Mouse (Mus musculus): ENCODE data around the gene Gng7.
"Not testable (repeated sequence)": the region's sequence is repeated elsewhere in the genome, so short reads cannot be mapped to it uniquely, and the experiment has no call there.

The Gng7 gene

GRCm38 (mm10) chr10:80993276-80993675 lies 21.5 kb downstream of the Gng7 start:
- no peak for DNase-seq

DNA sequence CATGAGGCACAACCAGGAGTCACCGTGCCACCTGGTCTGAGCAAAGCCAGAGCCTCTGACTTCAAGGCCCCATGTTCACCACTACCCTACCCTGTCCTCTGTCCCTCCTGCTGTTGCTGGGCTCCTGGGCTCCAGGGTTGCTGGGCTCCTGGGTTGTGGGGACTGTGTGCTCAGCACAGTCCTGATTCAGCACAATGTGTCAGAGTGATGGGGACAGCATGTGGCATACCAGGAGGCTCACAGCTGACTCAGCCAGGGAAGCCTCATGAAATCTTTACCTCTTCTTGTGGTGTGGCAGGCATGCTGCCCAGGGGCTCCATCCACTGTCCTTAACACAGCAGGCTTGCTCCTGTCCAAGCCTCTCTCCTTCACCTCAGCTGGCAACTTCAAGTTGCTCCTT lies 22.8 kb downstream of the Gng7 start:
- no peak for DNase-seq

- no peak for DNase-seq
Measured at GRCm38 (mm10) chr10:80991007-80991406, 23.7 kb downstream of the Gng7 start.

DNA sequence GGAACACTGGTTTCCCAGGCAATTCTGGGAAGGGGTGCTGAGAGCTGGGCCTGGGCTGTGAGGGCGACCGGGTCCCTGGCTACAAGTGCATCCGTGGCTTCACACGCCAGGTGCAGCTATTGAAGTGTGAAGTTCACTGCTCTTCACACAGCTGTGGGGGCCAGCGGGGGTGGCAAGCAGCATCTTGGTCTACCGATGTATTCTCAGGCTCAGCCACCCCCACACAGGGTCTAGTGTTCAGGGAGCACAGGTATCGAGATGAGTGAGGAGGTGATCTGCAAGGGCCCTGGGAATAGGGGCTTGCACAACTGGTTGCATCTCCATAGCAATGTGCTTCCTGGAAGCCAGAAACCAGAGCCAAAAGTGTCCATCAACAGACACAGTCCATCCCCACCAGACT lies 24.3 kb downstream of the Gng7 start:
- DNase-seq, result no peak

DNA sequence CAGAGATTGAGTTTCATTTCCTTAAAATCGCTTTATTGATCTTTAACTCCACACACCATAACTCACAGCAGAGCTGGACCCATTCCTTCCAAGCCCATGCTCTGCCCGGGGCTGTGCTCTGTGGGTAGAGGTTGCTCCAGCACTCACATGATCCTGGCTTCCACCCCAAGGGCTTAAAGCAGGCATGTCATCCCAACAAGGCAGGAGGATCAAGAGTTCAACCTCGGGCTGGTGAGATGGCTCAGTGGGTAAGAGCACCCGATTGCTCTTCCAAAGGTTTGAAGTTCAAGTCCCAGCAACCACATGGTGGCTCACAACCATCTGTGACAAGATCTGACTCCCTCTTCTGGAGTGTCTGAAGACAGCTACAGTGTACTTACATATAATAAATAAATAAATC lies 24.9 kb downstream of the Gng7 start:
- not testable (repeated sequence) for DNase-seq

- no peak for DNase-seq
Measured at GRCm38 (mm10) chr10:80989446-80989845, 25.3 kb downstream of the Gng7 start.

- peak; percentile 85 for DNase-seq
Measured at GRCm38 (mm10) chr10:80987709-80988441, 26.9 kb downstream of the Gng7 start.

DNA sequence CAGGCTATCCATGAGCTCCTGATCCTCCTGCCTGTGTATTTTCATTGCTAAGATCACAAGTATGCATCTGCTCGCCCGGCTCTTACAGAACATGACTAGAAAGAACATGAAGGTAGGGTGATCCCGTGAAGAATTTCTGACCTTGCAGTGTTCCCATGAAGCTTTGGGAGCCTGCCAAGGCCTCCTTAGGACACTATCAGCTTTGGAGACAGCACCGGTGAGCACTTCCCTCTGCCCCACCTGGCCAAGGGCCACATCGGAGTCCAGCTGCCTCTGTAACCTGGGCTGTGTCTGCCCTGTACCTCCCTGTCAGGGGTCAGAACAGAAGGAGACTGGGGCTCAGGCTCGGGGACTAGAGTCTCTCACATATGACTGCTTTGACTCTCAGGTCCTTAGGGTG lies 28.0 kb downstream of the Gng7 start:
- DNase-seq, result peak; percentile 78

DNA sequence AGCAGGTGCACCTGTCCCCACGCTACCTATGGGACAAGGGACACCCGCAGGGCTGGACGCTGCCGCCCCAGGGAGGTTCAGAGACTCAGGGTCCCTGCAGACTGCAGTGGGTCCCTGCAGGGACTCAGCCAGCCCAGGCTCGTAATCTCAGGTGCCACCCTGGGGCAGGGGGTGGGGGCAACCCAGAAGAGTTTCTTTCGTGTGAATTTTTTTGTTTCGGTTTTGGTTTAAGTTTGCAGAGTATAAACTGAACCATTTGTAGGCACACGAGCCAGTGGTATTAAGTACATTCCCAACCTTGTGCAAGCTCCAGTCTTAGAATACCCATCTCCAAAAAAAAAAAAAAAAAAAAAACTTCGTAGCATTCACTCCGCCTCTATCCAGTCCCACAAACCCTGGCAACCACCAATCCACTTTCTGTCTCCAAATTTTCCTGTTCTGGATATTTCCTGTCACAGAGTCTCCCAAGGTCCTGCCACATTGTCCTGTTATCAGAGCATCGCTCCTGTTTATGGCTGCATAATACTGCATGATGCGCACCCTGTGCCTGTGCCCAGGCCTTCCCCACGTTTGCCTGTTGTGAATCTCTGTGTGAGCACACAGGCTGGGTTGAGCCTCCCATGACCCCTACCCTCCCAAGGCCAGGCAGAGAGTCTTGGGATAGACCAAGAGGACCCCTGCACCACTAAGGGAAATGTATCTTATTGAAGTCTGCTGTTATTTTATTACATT lies 28.6 kb downstream of the Gng7 start:
- no peak for DNase-seq

- DNase-seq, result no peak
Measured at GRCm38 (mm10) chr10:80985241-80985969, 29.3 kb downstream of the Gng7 start.

- DNase-seq, result no peak
Measured at GRCm38 (mm10) chr10:80984223-80984622, 30.5 kb downstream of the Gng7 start.

- peak; percentile 70 for DNase-seq
Measured at GRCm38 (mm10) chr10:80982381-80982780, 32.4 kb downstream of the Gng7 start.

DNA sequence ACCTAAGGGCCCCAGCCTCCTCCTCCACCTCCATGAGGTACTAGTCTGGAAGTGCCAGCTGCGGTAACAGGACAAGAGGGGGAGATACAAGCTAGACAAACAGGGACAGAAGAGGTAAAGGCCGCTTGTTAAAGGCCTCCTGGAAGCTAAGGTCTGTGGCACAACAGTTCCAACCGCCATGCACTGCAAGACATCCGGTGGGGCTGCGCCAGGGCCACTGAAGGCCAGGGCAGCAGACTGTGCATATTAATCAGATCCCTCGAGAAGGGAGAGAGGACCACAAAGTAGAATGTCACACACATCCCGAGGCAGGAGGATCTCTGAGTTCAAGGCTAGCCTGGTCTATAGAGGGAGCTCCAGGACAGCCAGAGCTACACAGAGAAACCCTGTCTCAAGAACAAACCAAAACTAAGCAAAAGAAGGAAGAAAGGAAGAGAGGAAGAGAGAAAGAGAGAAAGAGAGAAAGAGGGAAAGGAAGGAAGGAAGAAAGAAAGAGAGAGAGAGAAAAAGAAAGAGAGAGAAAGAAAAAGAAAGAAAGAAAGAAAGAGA lies 33.1 kb downstream of the Gng7 start:
- DNase-seq, result no peak

- peak; percentile 92 for DNase-seq
Measured at GRCm38 (mm10) chr10:80975478-80975877, 39.3 kb downstream of the Gng7 start.

GRCm38 (mm10) chr10:80973722-80974121 lies 41.0 kb downstream of the Gng7 start:
- no peak for DNase-seq

GRCm38 (mm10) chr10:80972071-80972987 lies 42.4 kb downstream of the Gng7 start:
- peak; percentile 59 for DNase-seq

DNA sequence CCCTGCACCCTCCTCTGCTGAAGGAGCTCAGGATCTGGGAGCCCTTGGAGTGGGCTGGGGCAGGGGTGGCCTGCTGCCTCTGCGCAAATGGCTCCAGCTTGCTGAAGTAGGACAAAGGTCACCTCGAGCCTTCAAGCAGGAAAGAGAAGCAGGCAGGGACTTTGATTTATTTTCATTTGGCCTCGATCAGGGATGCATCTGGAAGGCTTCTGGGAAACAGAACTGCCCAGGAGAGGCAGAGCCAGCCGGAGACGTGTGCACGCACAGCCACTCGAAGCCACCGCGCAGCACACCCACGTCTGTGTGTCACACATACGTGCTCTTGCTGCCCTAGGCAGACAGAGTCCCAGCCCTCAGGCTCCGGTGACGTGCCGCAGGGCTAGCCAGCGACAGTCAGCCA lies 43.2 kb downstream of the Gng7 start:
- peak; percentile 90 for DNase-seq

- DNase-seq, result no peak
Measured at GRCm38 (mm10) chr10:80970159-80970558, 44.6 kb downstream of the Gng7 start.

GRCm38 (mm10) chr10:80969298-80969697 lies 45.4 kb downstream of the Gng7 start:
- DNase-seq, result no peak

DNA sequence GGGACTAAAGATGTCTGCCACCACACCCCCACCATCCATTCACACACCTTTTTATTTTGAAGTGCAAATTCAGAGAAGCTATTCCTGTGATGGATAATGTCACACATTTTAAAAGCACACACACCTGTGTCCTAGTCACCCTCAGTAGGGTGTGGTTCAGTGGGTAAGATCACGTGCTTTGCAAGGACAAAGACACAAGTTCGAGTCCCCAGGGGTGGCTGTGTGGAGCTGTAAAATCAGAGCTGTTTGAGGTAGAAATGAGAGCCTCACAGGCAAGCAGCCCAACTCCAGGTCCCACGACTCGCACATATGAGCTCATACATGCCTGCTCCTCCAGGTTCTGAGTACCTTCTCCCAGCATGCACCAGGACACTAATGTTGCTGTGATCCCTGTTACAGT lies 46.6 kb downstream of the Gng7 start:
- DNase-seq, result no peak

- DNase-seq, result no peak
Measured at GRCm38 (mm10) chr10:80967101-80967656, 47.6 kb downstream of the Gng7 start.

DNA sequence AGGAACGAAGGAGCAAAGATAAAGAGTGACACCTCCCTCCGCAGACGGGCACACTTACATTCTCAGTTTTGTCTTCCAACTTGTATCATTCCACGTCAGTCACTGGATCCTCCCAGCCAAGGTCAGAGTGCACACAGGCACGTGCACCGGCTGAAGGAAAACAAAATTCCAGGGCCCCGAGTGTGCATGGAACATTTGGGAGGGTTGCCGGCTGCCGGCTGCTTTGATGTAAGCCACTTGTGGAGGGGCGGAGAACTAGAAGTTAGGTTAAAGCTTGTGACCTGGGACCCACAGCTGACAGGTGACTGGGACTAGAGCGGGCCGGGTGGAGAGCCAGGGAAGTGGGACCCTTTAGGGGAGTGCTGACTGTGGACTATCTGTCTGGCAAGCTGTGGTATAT lies 48.4 kb downstream of the Gng7 start:
- DNase-seq, result peak; percentile 59

Data from kidney, adult 9 months (tissue).